22 mouse cellular contexts compared by ENCODE assay signal in genomic region chr4:56161257-56161594, GRCm38 (mm10).
DNase-seq lines count a peak whose midpoint lies in the region; ATAC-seq and TF ChIP-seq lines count a peak whose summit lies in the region.
"Had no signal": no experiment of that assay in that cellular context is flagged by ENCODE, and none has a peak within 500 bp of the region (broad histone marks: within the 10 kb centered on the region; RNA-seq: fewer than 3 reads in every experiment).

No protein-coding gene starts in this region.

- peak overlapping the region; percentile 24; the same call in 1 of the 2 replicates for H3K9ac ChIP-seq in midbrain, embryonic 11.5 days (ENCODE audit: low read length)
- H3K9ac ChIP-seq in midbrain, postnatal 0 days (replicated peaks; ENCODE audit: low read length, poor library complexity, severe bottlenecking): no peak overlapping the region
- H3K9ac ChIP-seq in forebrain, embryonic 12.5 days: no peak overlapping the region
- H3K9ac ChIP-seq in forebrain, embryonic 15.5 days (replicated peaks): no peak overlapping the region
- no peak overlapping the region for H3K9ac ChIP-seq in hindbrain, embryonic 16.5 days (ENCODE audit: low read depth, low read length)
- H3K9ac ChIP-seq: heart, embryonic 15.5 days; liver, embryonic 15.5 days had no signal

- no peak for DNase-seq in midbrain, embryonic 11.5 days (ENCODE audit: low spot score, missing footprints)
- DNase-seq in midbrain, postnatal 0 days (ENCODE audit: low spot score): no peak
- no peak for DNase-seq in layer of hippocampus, adult 9-10 months (ENCODE audit: low spot score)
- DNase-seq in urinary bladder, postnatal 10 days (ENCODE audit: low spot score): no peak
- DNase-seq: B cell, adult 2 months; cerebellum, adult 11 months; cerebellum, adult 9-11 months; heart, postnatal 36 days; liver; right cerebral cortex, adult 18-20 months had no signal

- no peaks in the 10 kb centered on the region for H3K9me3 ChIP-seq in midbrain, embryonic 11.5 days (ENCODE audit: control insufficient read depth, low read length)
- no peaks in the 10 kb centered on the region for H3K9me3 ChIP-seq in midbrain, postnatal 0 days (ENCODE audit: low read length)
- H3K9me3 ChIP-seq in forebrain, embryonic 12.5 days: no peaks in the 10 kb centered on the region
- no peaks in the 10 kb centered on the region for H3K9me3 ChIP-seq in forebrain, embryonic 15.5 days
- H3K9me3 ChIP-seq in hindbrain, embryonic 16.5 days (ENCODE audit: control insufficient read depth, low read length): no peaks in the 10 kb centered on the region
- H3K9me3 ChIP-seq: heart, embryonic 15.5 days; limb, embryonic 10.5 days; liver, embryonic 15.5 days had no signal

- H3K4me2 ChIP-seq in midbrain, embryonic 11.5 days: no peak overlapping the region
- H3K4me2 ChIP-seq in midbrain, postnatal 0 days (ENCODE audit: low read depth, low read length, poor library complexity, severe bottlenecking): no peak overlapping the region
- no peak overlapping the region for H3K4me2 ChIP-seq in forebrain, embryonic 12.5 days
- no peak overlapping the region for H3K4me2 ChIP-seq in forebrain, embryonic 15.5 days (replicated peaks)
- H3K4me2 ChIP-seq in hindbrain, embryonic 16.5 days (ENCODE audit: low read length): no peak overlapping the region
- H3K4me2 ChIP-seq: heart, embryonic 15.5 days; liver, embryonic 15.5 days had no signal

- H3K27ac ChIP-seq in midbrain, embryonic 11.5 days (ENCODE audit: low read depth, low read length): peak overlapping the region; percentile 44; the same call in 1 of the 2 replicates
- no peak overlapping the region for H3K27ac ChIP-seq in midbrain, postnatal 0 days (ENCODE audit: low read depth, low read length)
- H3K27ac ChIP-seq in forebrain, embryonic 12.5 days: peak overlapping the region; percentile 60; the same call in 1 of the 2 replicates
- no peak overlapping the region for H3K27ac ChIP-seq in forebrain, embryonic 15.5 days (replicated peaks)
- H3K27ac ChIP-seq in hindbrain, embryonic 16.5 days (ENCODE audit: low read depth, low read length): no peak overlapping the region
- H3K27ac ChIP-seq: heart, embryonic 15.5 days; kidney, postnatal 0 days; limb, embryonic 10.5 days; liver, embryonic 15.5 days; macrophage had no signal

- ATAC-seq in midbrain, embryonic 11.5 days (ENCODE audit: low FRiP score): peak; percentile 76
- no peak for ATAC-seq in midbrain, postnatal 0 days (ENCODE audit: low FRiP score)
- ATAC-seq in forebrain, embryonic 12.5 days (ENCODE audit: low FRiP score): peak; percentile 80
- ATAC-seq in forebrain, embryonic 15.5 days (replicated peaks): peak; percentile 57; the same call in 1 of the 2 replicates
- 0 out of 2 replicates have a peak, but pooled peaks have one; percentile 17 for ATAC-seq in hindbrain, embryonic 16.5 days
- ATAC-seq in megakaryocyte progenitor cell, adult 5-6 weeks (replicated peaks; ENCODE audit: poor library complexity): no peak
- ATAC-seq: Patski had no signal

- TF ChIP-seq CTCF in midbrain, postnatal 0 days (IDR thresholded peaks at IDR 0.05): no peak

- H3K36me3 ChIP-seq in midbrain, embryonic 11.5 days (ENCODE audit: control insufficient read depth, insufficient read depth, low read length): no peaks in the 10 kb centered on the region
- H3K36me3 ChIP-seq in midbrain, postnatal 0 days (ENCODE audit: insufficient read depth, low read length): no peaks in the 10 kb centered on the region
- no peaks in the 10 kb centered on the region for H3K36me3 ChIP-seq in forebrain, embryonic 12.5 days (replicated peaks)
- H3K36me3 ChIP-seq in forebrain, embryonic 15.5 days: no peaks in the 10 kb centered on the region
- no peaks in the 10 kb centered on the region for H3K36me3 ChIP-seq in hindbrain, embryonic 16.5 days (ENCODE audit: control insufficient read depth, insufficient read depth, low read length)
- H3K36me3 ChIP-seq: G1E; heart, embryonic 15.5 days; limb, embryonic 10.5 days; liver, embryonic 15.5 days had no signal

- H3K4me1 ChIP-seq in midbrain, embryonic 11.5 days (ENCODE audit: control insufficient read depth, insufficient read depth, low read length): peaks cover 5% of the 10 kb centered on the region
- H3K4me1 ChIP-seq in midbrain, postnatal 0 days (ENCODE audit: insufficient read depth, low read length): no peaks in the 10 kb centered on the region
- H3K4me1 ChIP-seq in forebrain, embryonic 12.5 days: peaks cover 11% of the 10 kb centered on the region
- peaks cover 5% of the 10 kb centered on the region; the same call in 1 of the 2 replicates for H3K4me1 ChIP-seq in forebrain, embryonic 15.5 days
- no peaks in the 10 kb centered on the region; the same call in 1 of the 2 replicates for H3K4me1 ChIP-seq in hindbrain, embryonic 16.5 days (ENCODE audit: control insufficient read depth, insufficient read depth, low read depth, low read length)
- H3K4me1 ChIP-seq: heart, embryonic 15.5 days; limb, embryonic 10.5 days; liver, embryonic 15.5 days had no signal

- 62% methylated on average over 3 of the region's 3 CpGs for WGBS in midbrain, embryonic 11.5 days
- 40% methylated on average over 3 of the region's 3 CpGs for WGBS in midbrain, postnatal 0 days
- 16% methylated on average over 3 of the region's 3 CpGs for WGBS in forebrain, embryonic 12.5 days
- 12% methylated on average over 3 of the region's 3 CpGs for WGBS in forebrain, embryonic 15.5 days
- 30% methylated on average over 3 of the region's 3 CpGs for WGBS in hindbrain, embryonic 16.5 days

- no peak overlapping the region for H3K4me3 ChIP-seq in midbrain, embryonic 11.5 days (ENCODE audit: low read depth, low read length)
- H3K4me3 ChIP-seq in midbrain, postnatal 0 days (ENCODE audit: low read depth, low read length): no peak overlapping the region
- no peak overlapping the region for H3K4me3 ChIP-seq in forebrain, embryonic 12.5 days (replicated peaks)
- no peak overlapping the region for H3K4me3 ChIP-seq in forebrain, embryonic 15.5 days
- no peak overlapping the region for H3K4me3 ChIP-seq in hindbrain, embryonic 16.5 days (ENCODE audit: low read length)
- H3K4me3 ChIP-seq: heart, embryonic 15.5 days; limb, embryonic 10.5 days; liver, embryonic 15.5 days had no signal

- H3K27me3 ChIP-seq in midbrain, embryonic 11.5 days (ENCODE audit: control insufficient read depth, insufficient read depth, low read length): no peaks in the 10 kb centered on the region
- no peaks in the 10 kb centered on the region for H3K27me3 ChIP-seq in midbrain, postnatal 0 days (ENCODE audit: insufficient read depth, low read length)
- no peaks in the 10 kb centered on the region for H3K27me3 ChIP-seq in forebrain, embryonic 12.5 days
- no peaks in the 10 kb centered on the region for H3K27me3 ChIP-seq in forebrain, embryonic 15.5 days
- H3K27me3 ChIP-seq in hindbrain, embryonic 16.5 days (replicated peaks; ENCODE audit: control insufficient read depth, insufficient read depth, low read length): no peaks in the 10 kb centered on the region
- H3K27me3 ChIP-seq: CH12.LX; heart, embryonic 15.5 days; liver, embryonic 15.5 days; Patski had no signal

Comparison
In these comparisons a context has a peak if more than half of its experiments do, and no peak if none do; other contexts are left out.
1. ATAC-seq: peak in midbrain, embryonic 11.5 days (single experiment), forebrain, embryonic 12.5 days (single experiment), forebrain, embryonic 15.5 days (single experiment) and hindbrain, embryonic 16.5 days (single experiment); none in midbrain, postnatal 0 days (single experiment) and megakaryocyte progenitor cell, adult 5-6 weeks (single experiment).
2. H3K27ac ChIP-seq: peak in midbrain, embryonic 11.5 days (single experiment) and forebrain, embryonic 12.5 days (single experiment); none in midbrain, postnatal 0 days (single experiment), forebrain, embryonic 15.5 days (single experiment) and hindbrain, embryonic 16.5 days (single experiment).